Mouse (Mus musculus) megakaryocyte-erythroid progenitor cell, adult 5-6 weeks (primary cell): ENCODE data around the gene Lzts2. TPM values are rescaled to one million over a fixed set of nuclear protein-coding genes. Genes with fewer than 3 reads are reported as not detected.
A peak's percentile ranks its signal among the peaks of the same experiment; 100 is the strongest.

Experiments used
- ATAC-seq: replicated peaks from 2 replicates; pipeline ENCODE4 v1.8.0; 2016; ENCODE audit warnings: mild to moderate bottlenecking, inconsistent platforms; ENCODE audit not compliant: severe bottlenecking, poor library complexity, low FRiP score, low TSS enrichment
- total RNA-seq, 2 experiments: library from RNA; stranded (forward) in 1 of 2; stranded (reverse) in 1 of 2; fragments of 200-1000, 215-1000 nt in 1 of 2; fragments of >200 nt in 1 of 2; fragmentation: Nextera tagmentation in 1 of 2; gene quantifications; 2 replicates each; pipeline ENCODE4 v1.2.3; 2014 to 2017

The Lzts2 gene
- total RNA-seq, 2 experiments from 2014 or later = 7.9 to 10.2 TPM

DNA sequence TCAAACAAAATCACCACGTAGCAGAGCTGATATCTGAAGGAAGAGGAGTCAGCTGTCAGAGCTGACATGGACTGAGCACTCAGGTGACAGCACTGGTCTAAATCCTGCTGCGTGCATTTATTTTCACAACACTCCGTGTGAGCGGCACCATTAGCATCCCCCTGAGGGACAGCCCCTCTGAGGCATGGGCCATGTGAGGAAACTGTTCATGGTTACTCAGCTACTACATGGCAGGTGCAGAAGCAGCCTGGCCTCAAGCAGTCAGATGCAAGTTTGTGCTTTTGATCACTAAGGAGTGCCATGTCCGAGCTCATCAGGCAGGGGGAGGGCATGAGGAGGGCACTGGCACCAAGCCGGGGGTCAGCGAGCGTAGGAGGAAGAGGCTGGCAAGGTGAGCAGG, 14.6 kb upstream of the Lzts2 start:
- ATAC-seq = no peak

DNA sequence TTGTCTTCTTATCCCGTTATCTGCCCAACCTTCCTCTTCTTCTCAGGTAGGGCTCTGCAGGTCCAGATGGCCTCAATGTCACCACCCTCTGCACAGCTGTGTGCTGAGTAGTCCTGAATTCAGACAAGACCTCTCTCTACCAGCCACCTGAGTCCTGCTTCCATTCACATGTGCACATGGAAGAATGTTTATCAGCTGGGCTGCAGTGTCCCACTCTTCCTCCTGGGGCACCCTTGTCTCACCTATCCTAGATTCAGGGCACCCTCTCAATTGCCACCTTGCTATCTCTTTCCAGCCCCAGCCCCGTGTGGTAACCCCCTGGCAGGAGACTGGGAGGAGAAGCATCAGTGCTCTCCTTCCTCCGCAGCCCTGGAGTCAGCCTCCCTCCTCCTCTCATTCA, 11.9 kb upstream of the Lzts2 start:
- no peak for ATAC-seq

DNA sequence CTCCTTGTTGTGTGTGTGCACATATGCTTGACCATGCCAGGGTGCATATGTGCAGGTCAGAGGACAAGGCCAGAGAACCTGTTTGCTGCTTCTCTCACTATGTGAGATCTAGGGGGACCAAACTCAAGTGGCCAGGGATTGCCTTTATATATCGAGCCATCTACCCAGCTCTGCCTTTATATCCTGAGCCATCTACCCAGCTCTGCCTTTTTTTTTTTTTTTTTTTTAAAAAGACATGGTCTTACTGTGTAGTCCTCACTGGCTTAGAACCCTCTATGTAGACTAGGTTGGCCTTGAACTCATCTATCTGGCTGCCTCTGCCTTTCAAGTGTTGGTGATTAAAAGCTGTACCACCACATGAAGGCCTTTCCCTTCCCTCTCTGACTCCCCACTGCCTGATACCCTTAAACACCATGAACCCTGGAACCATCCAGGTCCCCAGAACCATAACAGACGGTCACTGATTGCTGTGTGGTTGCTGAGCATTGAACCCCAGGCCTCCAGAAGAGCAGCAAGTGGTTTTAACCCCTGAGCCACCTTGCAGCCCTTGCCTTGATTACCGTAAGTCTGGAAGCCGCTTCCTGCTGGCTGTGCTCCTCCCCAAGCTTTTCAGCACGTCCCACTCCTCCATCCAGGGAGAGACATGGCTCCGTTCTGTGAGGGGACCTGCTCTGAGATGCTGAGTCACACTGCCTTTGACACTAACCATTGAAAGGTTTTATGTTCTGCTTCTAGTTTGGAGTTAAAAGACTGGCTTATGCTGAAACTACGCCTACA, 10.3 kb upstream of the Lzts2 start:
- no peak for ATAC-seq

GRCm38 (mm10) chr19:45005444-45005843, 8.8 kb upstream of the Lzts2 start, which contains the start of gene Twnk:
TSS of gene Twnk (plus strand) at chr19:45005663.
- peak; percentile 64 for ATAC-seq

GRCm38 (mm10) chr19:45005957-45006712, 8.1 kb upstream of the Lzts2 start, which contains the start of gene Mrpl43:
TSS of gene Mrpl43 (minus strand) at chr19:45006442.
- peak; percentile 88 for ATAC-seq

- no peak for ATAC-seq
These were observed 7.2 kb upstream of the Lzts2 start for GRCm38 (mm10) chr19:45007021-45007420.

DNA sequence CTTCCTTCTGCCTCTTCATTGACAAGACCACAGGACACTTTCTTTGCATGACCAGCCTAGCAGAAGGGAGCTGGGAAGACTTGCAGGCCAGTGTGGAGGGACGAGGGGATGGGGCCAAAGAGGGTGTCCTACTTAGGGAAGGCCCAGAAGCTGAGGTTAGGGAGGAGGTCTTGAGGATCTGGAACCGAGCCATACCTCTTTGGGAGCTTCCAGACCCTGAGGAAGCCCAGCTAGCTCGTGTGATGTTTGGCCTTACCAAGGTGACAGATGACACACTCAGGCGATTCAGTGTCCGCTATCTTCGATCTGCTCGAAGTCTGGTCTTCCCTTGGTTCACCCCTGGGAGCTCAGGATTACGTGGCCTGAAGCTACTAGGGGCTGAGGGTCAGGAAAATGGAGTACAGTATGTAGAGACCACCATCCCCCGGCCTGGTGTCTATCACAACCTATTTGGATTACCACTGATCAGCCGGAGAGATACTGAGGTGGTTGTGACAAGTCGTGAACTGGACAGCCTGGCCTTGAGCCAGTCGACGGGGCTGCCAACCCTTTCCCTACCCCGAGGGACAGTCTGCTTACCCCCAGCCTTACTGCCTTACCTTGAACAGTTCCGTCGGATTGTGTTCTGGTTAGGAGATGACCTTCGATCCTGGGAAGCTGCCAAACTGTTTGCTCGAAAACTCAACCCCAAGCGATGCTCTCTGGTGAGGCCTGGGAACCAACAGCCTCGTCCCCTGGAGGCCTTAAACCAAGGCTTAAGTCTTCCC, 6.6 kb upstream of the Lzts2 start:
- no peak for ATAC-seq

GRCm38 (mm10) chr19:45010646-45011045, 3.6 kb upstream of the Lzts2 start:
- no peak for ATAC-seq

DNA sequence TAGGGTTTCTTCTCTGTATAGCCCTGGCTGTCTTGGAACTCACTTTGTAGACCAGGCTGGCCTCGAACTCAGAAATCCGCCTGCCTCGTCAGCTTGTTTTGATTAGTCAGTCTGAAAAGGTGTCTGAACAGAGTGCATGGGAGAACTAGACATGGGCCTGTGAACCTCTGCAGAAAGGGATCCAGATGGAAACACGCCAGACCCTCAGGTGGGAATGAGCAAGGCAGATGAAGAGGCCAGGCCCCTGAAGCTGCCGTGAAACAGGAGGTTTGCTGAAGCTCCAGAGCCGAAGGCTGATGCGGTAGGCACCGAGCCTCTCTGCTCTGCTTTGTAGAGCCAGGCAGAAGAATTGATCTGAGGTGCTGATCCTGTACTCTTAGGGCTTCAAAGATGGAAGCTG, 2.0 kb upstream of the Lzts2 start:
- ATAC-seq = no peak

GRCm38 (mm10) chr19:45012636-45013035, 1.6 kb upstream of the Lzts2 start:
- no peak for ATAC-seq

DNA sequence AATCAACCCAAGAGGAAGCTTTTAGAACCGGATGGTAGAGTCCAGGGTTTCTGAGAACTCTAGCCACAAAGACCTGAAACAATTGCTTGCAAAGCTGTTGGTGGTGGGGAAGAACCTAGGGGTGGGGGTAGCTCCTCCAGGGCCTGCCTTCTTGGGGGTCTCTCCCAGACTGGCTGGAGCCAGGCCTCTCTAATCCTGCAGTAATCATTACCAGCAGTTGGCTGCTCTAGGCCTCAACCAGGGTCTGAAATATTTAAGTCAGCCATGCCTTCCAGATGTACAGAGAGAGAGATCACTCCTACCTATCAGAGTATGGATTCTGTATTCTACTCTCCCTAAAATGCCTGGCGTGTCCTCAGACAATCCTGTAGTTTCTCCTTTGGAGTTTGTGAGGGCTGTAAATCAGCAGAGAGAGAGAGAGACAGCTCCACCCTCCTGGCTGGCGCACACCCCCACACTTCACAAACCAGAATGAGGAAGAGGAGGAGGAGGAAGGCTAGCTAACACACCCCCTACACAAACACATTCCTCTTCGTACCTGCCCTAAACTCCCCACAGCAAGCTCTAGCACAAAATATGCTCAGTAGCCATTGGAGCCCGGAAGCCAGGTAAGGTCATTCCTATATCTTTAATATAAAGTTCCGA, 511 bp upstream of the Lzts2 start:
- ATAC-seq = no peak

DNA sequence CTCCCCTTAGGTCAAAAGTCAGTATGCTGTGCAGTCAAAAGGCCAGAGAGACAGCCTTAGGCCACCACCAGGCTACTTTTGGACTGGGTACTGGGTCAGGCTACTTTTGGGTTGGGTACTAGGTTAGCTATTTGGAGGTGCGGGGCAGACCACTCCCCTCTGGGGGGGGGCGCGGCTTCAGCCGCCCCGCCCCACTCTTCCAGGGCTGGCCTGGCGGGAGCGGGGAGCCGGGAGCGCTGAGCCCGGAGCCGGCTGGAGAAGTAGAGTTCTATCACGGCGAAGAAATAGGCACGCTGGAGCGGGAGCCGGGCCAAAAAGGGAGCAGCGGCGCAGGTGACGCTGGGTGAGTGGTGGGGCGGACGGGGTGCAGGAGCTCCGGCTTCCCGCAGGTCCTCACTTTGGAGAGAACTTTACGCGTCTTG, 778 bp downstream of the Lzts2 start:
- 0 out of 2 replicates have a peak, but pooled peaks have one; percentile 9 for ATAC-seq

DNA sequence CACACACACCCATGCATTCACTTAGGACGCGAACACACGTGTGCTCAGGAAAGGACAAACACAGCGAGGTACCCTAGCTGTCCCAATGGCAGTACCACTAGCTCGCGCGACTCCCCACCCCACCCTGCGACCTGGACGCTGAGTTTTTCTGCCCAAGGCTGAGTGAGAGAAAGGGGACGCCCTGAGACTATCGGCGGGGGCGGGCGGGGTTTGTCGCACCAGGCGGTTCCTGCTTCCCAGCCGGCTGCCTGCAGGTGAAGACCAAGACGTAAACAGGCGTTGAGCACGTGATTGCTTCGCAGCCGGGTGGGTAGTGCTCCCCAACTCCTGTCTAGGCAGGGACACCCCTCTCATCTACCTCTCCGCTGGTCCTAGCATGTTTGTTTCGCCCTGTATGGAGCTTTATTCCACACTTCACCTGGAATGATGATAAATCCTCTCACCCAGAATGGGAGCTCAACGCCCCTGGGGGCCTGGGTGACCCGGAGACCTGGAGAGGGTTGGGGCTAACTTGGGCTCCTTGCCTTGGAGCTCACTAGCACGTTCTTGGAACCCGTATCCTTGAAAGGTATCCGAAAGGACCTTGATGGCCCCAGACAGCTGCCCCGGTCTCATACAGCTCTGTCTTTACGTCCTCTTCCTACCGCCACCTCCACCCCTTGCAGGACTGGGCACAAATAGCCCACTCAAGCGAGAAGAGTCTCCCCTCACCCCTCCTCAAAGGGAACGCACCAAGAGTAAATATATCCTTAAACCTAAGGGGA, 1.5 kb downstream of the Lzts2 start:
- ATAC-seq = peak; percentile 39

DNA sequence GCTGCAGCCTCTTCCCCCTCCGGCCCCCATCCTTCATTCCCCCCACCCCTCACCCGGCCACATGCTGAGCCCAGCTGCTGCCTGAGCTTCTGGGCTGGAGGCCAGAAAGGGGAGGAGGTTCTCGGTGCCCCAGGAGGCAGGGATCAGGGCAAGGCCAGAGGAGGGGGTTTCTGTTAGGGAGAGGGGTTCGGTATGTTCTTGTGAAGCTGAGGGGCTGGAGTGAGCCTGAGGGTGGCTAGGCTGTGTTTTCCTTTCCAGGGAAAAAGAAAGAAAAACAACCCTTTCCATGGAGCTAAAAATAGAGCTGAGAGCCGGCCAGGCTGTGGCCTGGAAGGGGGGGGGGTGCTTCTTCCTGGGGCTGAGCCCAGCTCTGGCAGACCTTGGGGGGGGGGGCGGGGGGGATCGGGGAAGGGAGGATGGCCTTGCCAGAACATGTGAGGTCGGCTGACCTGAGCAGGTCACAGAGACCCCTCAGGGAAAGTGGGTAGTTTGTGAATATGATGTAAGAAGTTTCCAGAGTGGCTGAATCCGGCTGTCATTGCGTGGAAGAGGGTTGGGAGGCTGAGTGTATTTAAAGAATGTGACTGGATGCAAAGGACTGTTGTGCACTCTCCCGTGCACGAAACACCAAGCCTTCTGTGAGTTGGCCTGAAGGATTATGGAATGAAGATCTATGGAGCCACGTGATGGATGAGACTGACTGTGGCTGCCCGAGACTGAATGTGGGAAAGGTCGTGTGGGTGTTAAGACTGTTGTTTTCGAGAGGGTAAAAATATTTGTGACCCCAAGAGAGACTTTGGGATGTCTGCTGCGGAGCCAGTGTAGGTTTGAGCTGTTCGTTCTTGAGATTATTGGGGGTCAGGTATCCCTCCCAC, 2.4 kb downstream of the Lzts2 start:
- no peak; the same call in 1 of the 2 replicates for ATAC-seq

DNA sequence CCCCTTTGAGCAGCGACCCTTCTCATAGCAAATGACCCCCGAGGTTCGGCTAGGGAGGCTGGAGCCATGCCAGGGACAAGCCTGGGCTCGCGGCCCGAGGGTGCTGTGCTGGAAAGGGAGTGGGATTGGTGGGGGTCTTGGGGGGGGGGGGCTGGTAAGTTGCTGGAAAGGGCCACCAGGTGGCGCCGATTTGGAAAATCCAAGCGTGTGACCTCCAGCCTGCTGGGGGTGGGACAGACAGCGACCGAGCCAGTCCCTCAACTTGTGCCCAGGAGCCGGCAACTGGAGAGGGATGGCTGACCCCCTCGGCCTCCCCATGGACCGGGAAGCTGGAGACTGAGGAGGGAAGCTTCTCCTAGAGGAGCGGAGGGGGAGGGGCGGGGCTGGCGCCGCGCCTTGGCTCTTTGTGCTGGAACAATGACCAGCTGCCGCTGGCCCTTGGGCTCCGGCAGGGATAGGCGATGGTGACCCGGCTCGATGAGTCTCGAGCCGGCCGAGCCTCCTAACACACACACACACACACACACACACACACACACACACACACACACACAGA, 3.1 kb downstream of the Lzts2 start:
- ATAC-seq = no peak

GRCm38 (mm10) chr19:45017909-45018308, 3.7 kb downstream of the Lzts2 start:
- no peak for ATAC-seq

- ATAC-seq = no peak
These were observed 4.2 kb downstream of the Lzts2 start for GRCm38 (mm10) chr19:45018351-45018831.
